In the genomic region with DNA sequence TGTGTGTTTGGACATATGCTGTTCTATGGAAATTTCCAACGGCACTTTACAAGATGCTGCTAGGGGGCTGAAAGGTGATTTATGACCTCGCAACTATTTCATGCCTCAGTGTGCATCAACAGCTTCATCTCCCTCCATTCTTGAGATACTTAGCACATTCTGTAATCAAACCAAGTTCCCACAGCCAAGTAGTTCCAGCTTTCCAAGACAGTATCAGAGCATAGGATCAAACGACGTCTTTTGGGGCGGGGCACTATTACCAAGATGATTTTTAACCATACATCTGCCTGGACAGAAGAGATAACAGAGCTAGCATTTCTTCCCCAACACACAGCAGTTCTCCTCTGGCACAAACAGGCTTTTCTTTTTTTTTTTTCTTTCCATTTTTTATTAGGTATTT, we compare ENCODE assay signal across 34 mouse cellular contexts. TPM values are rescaled to one million over a fixed set of nuclear protein-coding genes. Genes with fewer than 3 reads are reported as not detected.
DNase-seq lines count a peak whose midpoint lies in the region; ATAC-seq lines count a peak whose summit lies in the region.
"Had no signal": no experiment of that assay in that cellular context is flagged by ENCODE, and none has a peak within 500 bp of the region (broad histone marks: within the 10 kb centered on the region; RNA-seq: fewer than 3 reads in every experiment).

No protein-coding gene starts in this region.

- no peak for DNase-seq in kidney, adult 11 months
- peak; percentile 32 for DNase-seq in liver, embryonic 13.5 days
- DNase-seq in spleen, postnatal 14 days (ENCODE audit: low spot score in 2 of 2): no peak
- no peak for DNase-seq in cerebellum, postnatal 14 days
- DNase-seq in layer of hippocampus, adult 9-11 months: no peak
- DNase-seq: adrenal gland, adult 2 months; cerebellum, adult 2 months; gastrocnemius, postnatal 10 days; heart, postnatal 14 days; kidney, postnatal 14 days; lung, embryonic 14.5 days; lung, postnatal 36 days; thymus, adult 2 months had no signal

- peak; percentile 23; the same call in 1 of the 2 replicates for ATAC-seq in kidney, embryonic 16.5 days (ENCODE audit: low FRiP score, low TSS enrichment)
- ATAC-seq in common myeloid progenitor, adult 5-6 weeks (replicated peaks; ENCODE audit: low read depth, poor library complexity, severe bottlenecking): peak; percentile 45; the same call in 1 of the 2 replicates
- peak; percentile 87 for ATAC-seq in liver, embryonic 13.5 days (ENCODE audit: low read depth)
- ATAC-seq in megakaryocyte-erythroid progenitor cell, adult 5-6 weeks (replicated peaks; ENCODE audit: low FRiP score, low TSS enrichment, poor library complexity, severe bottlenecking): peak; percentile 92
- ATAC-seq: hindbrain, postnatal 0 days; intestine, embryonic 16.5 days; midbrain, embryonic 16.5 days had no signal

- no peak overlapping the region for H3K4me3 ChIP-seq in kidney, embryonic 16.5 days (ENCODE audit: low read length)
- H3K4me3 ChIP-seq in liver, embryonic 13.5 days (replicated peaks): no peak overlapping the region
- H3K4me3 ChIP-seq: heart, embryonic 13.5 days; limb, embryonic 12.5 days; midbrain, embryonic 10.5 days; myocyte had no signal

- H3K27me3 ChIP-seq in kidney, embryonic 16.5 days (ENCODE audit: insufficient read depth, low read length): no peaks in the 10 kb centered on the region
- no peaks in the 10 kb centered on the region for H3K27me3 ChIP-seq in liver, embryonic 13.5 days
- H3K27me3 ChIP-seq: heart, embryonic 13.5 days; limb, embryonic 12.5 days had no signal

- no peaks in the 10 kb centered on the region for H3K36me3 ChIP-seq in kidney, embryonic 16.5 days (ENCODE audit: insufficient read depth, low read length)
- H3K36me3 ChIP-seq in liver, embryonic 13.5 days: no peaks in the 10 kb centered on the region
- H3K36me3 ChIP-seq: heart, embryonic 13.5 days; limb, embryonic 12.5 days; midbrain, embryonic 10.5 days had no signal

- 0 out of 2 replicates have a peak, but pooled peaks cover 2% of the 10 kb centered on the region for H3K4me1 ChIP-seq in kidney, embryonic 16.5 days (ENCODE audit: insufficient read depth, low read length)
- H3K4me1 ChIP-seq in liver, embryonic 13.5 days (replicated peaks): peaks cover 8% of the 10 kb centered on the region
- H3K4me1 ChIP-seq: heart, embryonic 13.5 days; midbrain, embryonic 10.5 days had no signal

- H3K27ac ChIP-seq in kidney, embryonic 16.5 days (ENCODE audit: low read length): no peak overlapping the region
- H3K27ac ChIP-seq in liver, embryonic 13.5 days: no peak overlapping the region
- H3K27ac ChIP-seq: heart, embryonic 13.5 days; hindbrain, postnatal 0 days; limb, embryonic 12.5 days; midbrain, embryonic 10.5 days; stomach, postnatal 0 days had no signal

- no peak overlapping the region for H3K9ac ChIP-seq in kidney, embryonic 16.5 days (replicated peaks; ENCODE audit: low read length)
- H3K9ac ChIP-seq in liver, embryonic 13.5 days: no peak overlapping the region
- H3K9ac ChIP-seq: heart, embryonic 13.5 days; limb, embryonic 12.5 days; lung, embryonic 14.5 days had no signal

- 45% methylated on average over 5 of the region's 5 CpGs for WGBS in kidney, embryonic 16.5 days
- WGBS in liver, embryonic 13.5 days (ENCODE audit: insufficient replicate concordance): 24% methylated on average over 5 of the region's 5 CpGs

- H3K9me3 ChIP-seq in kidney, embryonic 16.5 days (ENCODE audit: low read length): no peaks in the 10 kb centered on the region
- no peaks in the 10 kb centered on the region for H3K9me3 ChIP-seq in liver, embryonic 13.5 days (replicated peaks)
- H3K9me3 ChIP-seq: heart, embryonic 13.5 days; limb, embryonic 12.5 days; midbrain, embryonic 10.5 days had no signal

- no peak overlapping the region for H3K4me2 ChIP-seq in kidney, embryonic 16.5 days (replicated peaks; ENCODE audit: low read depth, low read length)
- H3K4me2 ChIP-seq in liver, embryonic 13.5 days: no peak overlapping the region
- H3K4me2 ChIP-seq: heart, embryonic 13.5 days; limb, embryonic 12.5 days; lung, embryonic 14.5 days had no signal

RNA-seq across cellular contexts. Expression of a gene that starts 1.7 kb away (rescaled TPM):
- 2.6 and 3.0 TPM in 2 replicates for polyA plus RNA-seq in kidney, embryonic 16.5 days (2015; fragmentation: Nextera tagmentation; extraction: Ambion mirVana)
- total RNA-seq in common myeloid progenitor, adult 5-6 weeks (2017): 54.6 and 59.7 TPM in 2 replicates
- polyA plus RNA-seq in liver, embryonic 13.5 days (2015; fragmentation: Nextera tagmentation; extraction: Ambion mirVana): 0.90 and 1.3 TPM in 2 replicates
- total RNA-seq in megakaryocyte-erythroid progenitor cell, adult 5-6 weeks (2014; fragmentation: Nextera tagmentation): 0.96 and 1.6 TPM in 2 replicates
- 2.8 and 5.3 TPM in 2 replicates for total RNA-seq in megakaryocyte-erythroid progenitor cell, adult 5-6 weeks (2017)
- total RNA-seq: ES-E14; heart, postnatal 14 days; hindbrain, postnatal 0 days; layer of hippocampus, adult 8-10 months; left cerebral cortex, postnatal 14 days had no signal
- polyA plus RNA-seq: adrenal gland, adult 2 months; cerebellum, adult 2 months; forebrain, embryonic 11.5 days; heart, embryonic 13.5 days; hindbrain, embryonic 11.5 days; limb, embryonic 12.5 days; midbrain, embryonic 10.5 days; midbrain, embryonic 16.5 days; myocyte; small intestine, adult 2 months; thymus, adult 2 months had no signal

RNA-seq across cellular contexts. Expression of a gene that starts 15.4 kb away (rescaled TPM):
- polyA plus RNA-seq in kidney, embryonic 16.5 days (2015; fragmentation: Nextera tagmentation; extraction: Ambion mirVana): not detected in 2 replicates
- 31.1 and 41.7 TPM in 2 replicates for total RNA-seq in common myeloid progenitor, adult 5-6 weeks (2017)
- polyA plus RNA-seq in liver, embryonic 13.5 days (2015; fragmentation: Nextera tagmentation; extraction: Ambion mirVana): 14.7 and 15.1 TPM in 2 replicates
- 5.3 TPM in 1 of 2 replicates, not detected in the other for total RNA-seq in megakaryocyte-erythroid progenitor cell, adult 5-6 weeks (2014; fragmentation: Nextera tagmentation)
- 0.14 and 3.0 TPM in 2 replicates for total RNA-seq in megakaryocyte-erythroid progenitor cell, adult 5-6 weeks (2017)
- total RNA-seq: adrenal gland, adult 2 months; ES-E14; heart, postnatal 14 days; hindbrain, postnatal 0 days; left cerebral cortex, postnatal 14 days had no signal
- polyA plus RNA-seq: adrenal gland, adult 2 months; cerebellum, adult 2 months; forebrain, embryonic 11.5 days; hindbrain, embryonic 11.5 days; hindbrain, postnatal 0 days; limb, embryonic 12.5 days; lung, embryonic 14.5 days; midbrain, embryonic 10.5 days; midbrain, embryonic 16.5 days; myocyte; neural tube, embryonic 14.5 days; small intestine, adult 2 months; urinary bladder, adult 2 months had no signal

RNA-seq across cellular contexts. Expression of a gene that starts 20.6 kb away (rescaled TPM):
- 1.7 and 2.6 TPM in 2 replicates for polyA plus RNA-seq in kidney, embryonic 16.5 days (2015; fragmentation: Nextera tagmentation; extraction: Ambion mirVana)
- 0.82 TPM in 1 of 2 replicates, not detected in the other for total RNA-seq in common myeloid progenitor, adult 5-6 weeks (2017)
- 3.0 and 3.6 TPM in 2 replicates for polyA plus RNA-seq in liver, embryonic 13.5 days (2015; fragmentation: Nextera tagmentation; extraction: Ambion mirVana)
- not detected in 2 replicates for total RNA-seq in megakaryocyte-erythroid progenitor cell, adult 5-6 weeks (2014; fragmentation: Nextera tagmentation)
- not detected in 2 replicates for total RNA-seq in megakaryocyte-erythroid progenitor cell, adult 5-6 weeks (2017)

RNA-seq across cellular contexts. Expression of a gene that starts 35.1 kb away (rescaled TPM):
- polyA plus RNA-seq in kidney, embryonic 16.5 days (2015; fragmentation: Nextera tagmentation; extraction: Ambion mirVana): not detected in 2 replicates
- total RNA-seq in common myeloid progenitor, adult 5-6 weeks (2017): 2.7 TPM in 1 of 2 replicates, not detected in the other
- 0.49 TPM in 1 of 2 replicates, not detected in the other for polyA plus RNA-seq in liver, embryonic 13.5 days (2015; fragmentation: Nextera tagmentation; extraction: Ambion mirVana)
- not detected in 2 replicates for total RNA-seq in megakaryocyte-erythroid progenitor cell, adult 5-6 weeks (2014; fragmentation: Nextera tagmentation)
- not detected in 2 replicates for total RNA-seq in megakaryocyte-erythroid progenitor cell, adult 5-6 weeks (2017)
- total RNA-seq: adrenal gland, postnatal 4 days; ES-E14; gastrocnemius, postnatal 10 days; heart, postnatal 14 days; hindbrain, postnatal 0 days; layer of hippocampus, adult 8-10 months; left cerebral cortex, postnatal 14 days had no signal
- polyA plus RNA-seq: adrenal gland, adult 2 months; cerebellum, adult 2 months; embryonic facial prominence, embryonic 11.5 days; forebrain, embryonic 11.5 days; heart, embryonic 13.5 days; hindbrain, embryonic 11.5 days; hindbrain, postnatal 0 days; intestine, embryonic 16.5 days; limb, embryonic 12.5 days; lung, embryonic 14.5 days; midbrain, embryonic 10.5 days; midbrain, embryonic 16.5 days; myocyte; neural tube, embryonic 14.5 days; small intestine, adult 2 months; stomach, postnatal 0 days; thymus, adult 2 months; urinary bladder, adult 2 months had no signal

Comparison
In these comparisons a context has a peak if more than half of its experiments do, and no peak if none do; other contexts are left out.
1. ATAC-seq: peak in every context shown above with its lines; median percentile 92 in megakaryocyte-erythroid progenitor cell, adult 5-6 weeks; 87 in liver, embryonic 13.5 days; 45 in common myeloid progenitor, adult 5-6 weeks; 23 in kidney, embryonic 16.5 days.